Mouse (Mus musculus): ENCODE results near the gene Abhd5. TPM values are rescaled to one million over a fixed set of nuclear protein-coding genes. Genes with fewer than 3 reads are reported as not detected.

Abhd5 gene
- total and polyA plus RNA-seq, 3 experiments, result 20.9 to 71.7 (median 53.2) TPM

DNA sequence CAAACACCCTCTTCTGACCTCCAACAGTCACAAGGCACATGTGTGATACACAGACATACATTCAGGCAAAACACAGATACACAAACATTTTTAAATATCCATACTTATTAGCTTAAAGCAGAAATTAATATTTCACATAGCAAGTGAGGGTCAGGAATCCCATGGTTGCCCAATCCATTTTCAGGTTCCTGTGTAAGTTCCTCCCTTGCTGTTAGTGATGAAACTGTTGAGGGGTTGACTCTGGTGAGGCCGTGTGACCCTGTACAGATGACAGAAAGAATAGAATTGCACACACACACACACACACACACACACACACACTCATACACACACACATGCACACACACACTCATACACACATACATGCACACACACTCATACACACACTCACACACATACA lies 63.2 kb downstream of the Abhd5 start:
- DNase-seq (ENCODE audit: low spot score) (no peak), ATAC-seq (ENCODE audit: extremely low read depth, insufficient number of reproducible peaks, low FRiP score, poor library complexity, severe bottlenecking) (no peak)
- H3K27me3 ChIP-seq (ENCODE audit: insufficient read depth, low read length), result peaks cover 17% of the 10 kb centered on the region
- H3K4me3 ChIP-seq (ENCODE audit: low read depth, low read length), result no peak overlapping the region
- no peaks in the 10 kb centered on the region for H3K36me3 ChIP-seq (replicated peaks)
- H3K9me3 ChIP-seq (replicated peaks), result no peaks in the 10 kb centered on the region; the same call in 1 of the 2 replicates
- no peaks in the 10 kb centered on the region for H3K4me1 ChIP-seq (ENCODE audit: insufficient read depth, low read depth, low read length)
- no peak for TF ChIP-seq POLR2AphosphoS5 (IDR thresholded peaks at IDR 0.05; ENCODE audit: insufficient replicate concordance, low read depth, low read length)
- TF ChIP-seq GATA2 (IDR thresholded peaks at IDR 0.05; ENCODE audit: borderline replicate concordance, low read depth, low read length), result no peak
- TF ChIP-seq CTCF (IDR thresholded peaks at IDR 0.05; ENCODE audit: low read depth, low read length), result no peak
- no peak for TF ChIP-seq TAL1 (conservative IDR thresholded peaks at IDR 0.05; ENCODE audit: low read depth, low read length)
- TF ChIP-seq GATA1 (IDR thresholded peaks at IDR 0.05; ENCODE audit: borderline replicate concordance, low read length), result no peak

DNA sequence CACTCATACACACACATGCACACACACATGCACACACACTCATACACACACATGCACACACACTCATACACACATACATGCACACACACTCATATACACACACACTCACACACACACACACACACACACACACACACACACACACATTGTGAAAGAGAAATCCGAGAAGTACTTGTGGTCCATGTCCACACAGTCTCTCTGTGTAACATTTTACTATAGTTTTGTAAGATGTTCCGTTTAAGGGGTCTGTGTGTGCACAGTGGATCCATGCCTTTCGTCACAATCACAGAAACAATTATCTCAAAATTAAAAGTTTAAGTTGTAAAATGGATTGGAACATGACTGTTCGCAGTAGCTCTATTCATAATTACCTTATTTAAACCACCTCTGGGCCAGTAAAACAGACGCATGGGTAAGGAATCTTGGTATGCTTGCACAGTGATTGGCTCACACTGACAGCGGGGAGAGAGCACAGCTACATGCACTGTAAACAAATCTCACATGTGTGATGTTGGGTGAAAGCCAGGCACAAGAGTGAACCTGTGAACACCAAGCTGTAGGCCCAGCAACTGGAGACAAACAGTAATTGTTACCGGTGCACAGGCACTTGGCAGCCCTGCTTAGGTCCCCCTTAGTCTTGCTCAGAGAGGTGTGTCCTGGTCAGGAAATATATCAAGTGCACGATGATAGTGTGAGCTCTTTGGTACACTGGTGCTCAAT lies 63.8 kb downstream of the Abhd5 start:
- DNase-seq (ENCODE audit: low spot score), result no peak
- Histone ChIP-seq H3K27me3 (ENCODE audit: insufficient read depth, low read length) (peaks cover 20% of the 10 kb centered on the region), H3K9me3 (replicated peaks) (no peaks in the 10 kb centered on the region; the same call in 1 of the 2 replicates), H3K4me3 (ENCODE audit: low read depth, low read length) (no peak overlapping the region), H3K4me1 (ENCODE audit: insufficient read depth, low read depth, low read length) (no peaks in the 10 kb centered on the region), H3K36me3 (replicated peaks) (no peaks in the 10 kb centered on the region)
- ATAC-seq (ENCODE audit: extremely low read depth, insufficient number of reproducible peaks, low FRiP score, poor library complexity, severe bottlenecking), result no peak
- TF ChIP-seq GATA1 (IDR thresholded peaks at IDR 0.05; ENCODE audit: borderline replicate concordance, low read length), result no peak
- no peak for TF ChIP-seq CTCF (IDR thresholded peaks at IDR 0.05; ENCODE audit: low read depth, low read length)
- TF ChIP-seq GATA2 (IDR thresholded peaks at IDR 0.05; ENCODE audit: borderline replicate concordance, low read depth, low read length), result no peak
- no peak for TF ChIP-seq TAL1 (conservative IDR thresholded peaks at IDR 0.05; ENCODE audit: low read depth, low read length)
- TF ChIP-seq POLR2AphosphoS5 (IDR thresholded peaks at IDR 0.05; ENCODE audit: insufficient replicate concordance, low read depth, low read length), result no peak

DNA sequence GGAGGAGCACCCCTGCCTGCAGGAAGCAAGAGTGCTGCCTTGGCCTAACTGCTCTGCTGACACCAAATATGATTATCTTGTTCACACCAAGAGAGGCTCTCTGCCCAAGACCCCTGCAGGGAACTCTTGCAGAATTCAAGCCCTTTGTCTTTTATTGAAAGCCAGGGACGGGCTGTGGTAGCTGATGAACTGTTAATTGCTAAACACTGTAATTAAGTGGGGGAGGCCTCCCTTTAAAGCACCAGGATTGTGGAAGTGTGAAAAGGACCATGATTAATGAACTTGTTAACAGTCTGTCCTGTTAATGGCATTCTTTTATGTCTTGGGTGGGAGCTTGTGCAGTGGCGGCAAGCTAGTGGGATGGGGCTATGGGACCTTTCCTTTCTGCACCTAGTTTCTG lies 65.2 kb downstream of the Abhd5 start:
- Histone ChIP-seq H3K36me3 (replicated peaks) (no peaks in the 10 kb centered on the region), H3K27me3 (ENCODE audit: insufficient read depth, low read length) (peaks cover 24% of the 10 kb centered on the region), H3K4me3 (ENCODE audit: low read depth, low read length) (no peak overlapping the region), H3K4me1 (ENCODE audit: insufficient read depth, low read depth, low read length) (no peaks in the 10 kb centered on the region), H3K9me3 (replicated peaks) (no peaks in the 10 kb centered on the region; the same call in 1 of the 2 replicates)
- DNase-seq (ENCODE audit: low spot score), result no peak
- ATAC-seq (ENCODE audit: extremely low read depth, insufficient number of reproducible peaks, low FRiP score, poor library complexity, severe bottlenecking), result no peak
- TF ChIP-seq TAL1 (conservative IDR thresholded peaks at IDR 0.05; ENCODE audit: low read depth, low read length) (no peak), GATA1 (IDR thresholded peaks at IDR 0.05; ENCODE audit: borderline replicate concordance, low read length) (no peak), GATA2 (IDR thresholded peaks at IDR 0.05; ENCODE audit: borderline replicate concordance, low read depth, low read length) (no peak), POLR2AphosphoS5 (IDR thresholded peaks at IDR 0.05; ENCODE audit: insufficient replicate concordance, low read depth, low read length) (no peak), CTCF (IDR thresholded peaks at IDR 0.05; ENCODE audit: low read depth, low read length) (no peak)

GRCm38 (mm10) chr9:122420195-122420756 lies 68.9 kb downstream of the Abhd5 start:
- H3K36me3 ChIP-seq (replicated peaks), result no peaks in the 10 kb centered on the region
- no peak for ATAC-seq (ENCODE audit: extremely low read depth, insufficient number of reproducible peaks, low FRiP score, poor library complexity, severe bottlenecking)

GRCm38 (mm10) chr9:122420772-122421764 lies 69.7 kb downstream of the Abhd5 start:
- Histone ChIP-seq H3K36me3 (replicated peaks) (no peaks in the 10 kb centered on the region), H3K4me3 (ENCODE audit: low read depth, low read length) (no peak overlapping the region), H3K4me1 (ENCODE audit: insufficient read depth, low read depth, low read length) (peaks cover 13% of the 10 kb centered on the region), H3K9me3 (replicated peaks) (no peaks in the 10 kb centered on the region; the same call in 1 of the 2 replicates), H3K27me3 (ENCODE audit: insufficient read depth, low read length) (peaks cover 38% of the 10 kb centered on the region)
- peak; percentile 80 for TF ChIP-seq CTCF (IDR thresholded peaks at IDR 0.05; ENCODE audit: low read depth, low read length)
- TF ChIP-seq GATA1 (IDR thresholded peaks at IDR 0.05; ENCODE audit: borderline replicate concordance, low read length), result no peak
- no peak for ATAC-seq (ENCODE audit: extremely low read depth, insufficient number of reproducible peaks, low FRiP score, poor library complexity, severe bottlenecking)
- DNase-seq (ENCODE audit: low spot score), result peak; percentile 69

More at GRCm38 (mm10) chr9:122420195-122420756, 68.9 kb downstream of the Abhd5 start:
- H3K4me1 ChIP-seq (ENCODE audit: insufficient read depth, low read depth, low read length), result peaks cover 13% of the 10 kb centered on the region
- no peak overlapping the region for H3K4me3 ChIP-seq (ENCODE audit: low read depth, low read length)
- DNase-seq (ENCODE audit: low spot score), result no peak
- TF ChIP-seq GATA2 (IDR thresholded peaks at IDR 0.05; ENCODE audit: borderline replicate concordance, low read depth, low read length) (no peak), TAL1 (conservative IDR thresholded peaks at IDR 0.05; ENCODE audit: low read depth, low read length) (no peak), POLR2AphosphoS5 (IDR thresholded peaks at IDR 0.05; ENCODE audit: insufficient replicate concordance, low read depth, low read length) (no peak), CTCF (IDR thresholded peaks at IDR 0.05; ENCODE audit: low read depth, low read length) (no peak), GATA1 (IDR thresholded peaks at IDR 0.05; ENCODE audit: borderline replicate concordance, low read length) (no peak)
- peaks cover 35% of the 10 kb centered on the region for H3K27me3 ChIP-seq (ENCODE audit: insufficient read depth, low read length)
- H3K9me3 ChIP-seq (replicated peaks), result no peaks in the 10 kb centered on the region; the same call in 1 of the 2 replicates
